Mouse (Mus musculus) embryonic facial prominence, embryonic 11.5 days (tissue): ENCODE data around the gene Adcyap1. TPM values are rescaled to one million over a fixed set of nuclear protein-coding genes. Genes with fewer than 3 reads are reported as not detected.

Experiments
- ATAC-seq: fragments of 200-750 bp; cut with Nextera tagmentation; replicated peaks from 2 replicates; pipeline ENCODE4 v1.8.0; 2017; ENCODE audit warnings: low read depth; ENCODE audit not compliant: insufficient number of reproducible peaks, low FRiP score, low TSS enrichment
- DNase-seq: peaks from one replicate; pipeline ENCODE4 v3.0.0-alpha.2; 2015; ENCODE audit warnings: low spot score
- H3K27ac ChIP-seq: fragments of 300-500 bp; sonication (generic); replicated peaks from 2 replicates; pipeline ENCODE4 v1.5.1; 2014; ENCODE audit warnings: mild to moderate bottlenecking, low read depth, low read length, control low read depth
- H3K27me3 ChIP-seq: fragments of 300-500 bp; sonication (generic); 2 replicates; pipeline ENCODE4 v1.6.1; 2014; ENCODE audit warnings: mild to moderate bottlenecking, low read length, moderate library complexity, mixed read lengths; ENCODE audit not compliant: control insufficient read depth, insufficient read depth
- H3K36me3 ChIP-seq: fragments of 300-500 bp; sonication (generic); replicated peaks from 2 replicates; pipeline ENCODE4 v1.6.1; 2014; ENCODE audit warnings: low read depth, mild to moderate bottlenecking, low read length, moderate library complexity, mixed read lengths; ENCODE audit not compliant: control insufficient read depth, insufficient read depth
- H3K4me1 ChIP-seq: fragments of 300-500 bp; sonication (generic); 2 replicates; pipeline ENCODE4 v1.6.1; 2014; ENCODE audit warnings: low read length, mixed read lengths; ENCODE audit not compliant: control insufficient read depth, insufficient read depth
- H3K4me2 ChIP-seq: fragments of 300-500 bp; sonication (generic); 2 replicates; pipeline ENCODE4 v1.6.1; 2014; ENCODE audit warnings: low read depth, mild to moderate bottlenecking, control low read depth, low read length, moderate library complexity
- H3K4me3 ChIP-seq: fragments of 300-500 bp; sonication (generic); 2 replicates; pipeline ENCODE4 v1.5.1; 2014; ENCODE audit warnings: low read depth, low read length, control low read depth
- H3K9ac ChIP-seq: fragments of 300-500 bp; sonication (generic); replicated peaks from 2 replicates; pipeline ENCODE4 v1.6.1; 2014; ENCODE audit warnings: mild to moderate bottlenecking, control low read depth, low read length
- H3K9me3 ChIP-seq: fragments of 300-500 bp; sonication (generic); replicated peaks from 2 replicates; pipeline ENCODE4 v1.6.1; 2016; ENCODE audit warnings: mild to moderate bottlenecking, low read length, inconsistent platforms, mixed read lengths; ENCODE audit not compliant: control insufficient read depth
- whole genome bisulfite sequencing: fragments of 180-500 bp; shearing (Covaris S2); extraction: QIAGEN DNeasy Blood & Tissue Kit; methylation state at CpG from one replicate; pipeline ENCODE4 v1.1.7; 2014; 5-methylcytosine and 5-hydroxymethylcytosine counted together
- polyA plus RNA-seq: library from polyadenylated mRNA; unstranded; fragments of >200 nt; fragmentation: Nextera tagmentation; extraction: Ambion mirVana; gene quantifications from 2 replicates; pipeline ENCODE4 v1.2.1, GENCODE M21; 2014

Gene Adcyap1
- polyA plus RNA-seq, result 3.1 and 3.9 TPM in 2 replicates

DNA sequence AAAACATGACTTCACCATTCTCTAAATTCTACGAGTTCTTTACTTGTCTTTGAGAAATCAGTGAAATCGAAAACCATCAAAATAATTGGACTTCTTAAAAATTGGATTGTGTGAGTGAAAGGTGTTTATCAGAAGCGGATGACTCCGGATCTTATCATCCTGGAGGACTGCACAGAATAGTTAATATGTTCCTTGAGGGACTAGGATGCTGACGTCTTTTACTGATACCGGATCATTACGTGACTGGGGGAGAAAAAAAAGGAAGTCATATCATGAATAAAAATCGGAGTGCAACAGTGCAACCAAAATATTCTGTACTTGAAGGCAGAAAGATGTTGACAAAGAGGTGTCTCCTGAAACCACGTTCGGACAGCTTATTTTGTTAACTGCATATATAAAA lies at the start of gene Adcyap1:
TSS of gene Adcyap1 (plus strand) at position 301 of the 400 bp plus-strand sequence.
- 0 out of 2 replicates have a peak within 1 kb of the TSS, but pooled peaks have one; percentile 4 for H3K4me3 ChIP-seq
- DNase-seq (no peak), ATAC-seq (no peak)
- H3K9ac ChIP-seq, result no peak within 1 kb of the TSS
- H3K27me3 ChIP-seq, result peaks cover 34% of the 10 kb centered on the region
- H3K4me1 ChIP-seq, result peaks cover 2% of the 10 kb centered on the region
- H3K9me3 ChIP-seq, result no peaks in the 10 kb centered on the region
- 28% methylated on average over 10 of the region's 10 CpGs for whole genome bisulfite sequencing
- no peak within 1 kb of the TSS for H3K4me2 ChIP-seq
- H3K36me3 ChIP-seq, result no peaks in the 10 kb centered on the region
- no peak within 1 kb of the TSS for H3K27ac ChIP-seq

DNA sequence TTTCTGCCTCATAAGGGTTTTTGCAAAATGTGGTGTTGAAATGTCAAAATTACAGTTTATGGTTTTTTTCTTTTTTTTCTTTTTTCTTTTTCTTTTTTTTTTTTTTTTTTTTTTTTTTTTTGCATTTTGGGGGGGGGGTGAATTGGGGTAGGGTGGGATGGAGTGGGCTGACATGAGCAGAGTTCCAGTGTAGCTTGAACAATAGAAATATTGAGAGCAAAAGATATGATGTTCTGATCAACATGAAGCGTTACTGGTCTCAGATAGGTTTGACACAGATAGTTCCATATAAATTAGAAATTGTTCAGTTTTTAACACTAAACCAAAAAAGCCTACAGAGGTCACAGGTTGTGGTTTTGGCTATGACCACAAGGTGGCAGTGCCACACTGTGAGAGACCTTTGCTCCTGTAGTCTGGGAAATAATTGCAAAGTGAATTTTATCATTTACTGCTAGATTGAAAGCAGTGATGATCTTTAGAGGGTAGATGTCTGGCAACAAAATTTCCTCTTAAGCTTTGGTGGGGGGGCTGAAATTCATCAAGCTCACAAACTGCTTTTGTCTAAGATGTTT lies 40.5 kb upstream of the Adcyap1 start:
- H3K9me3 ChIP-seq, result no peaks in the 10 kb centered on the region
- DNase-seq (peak; percentile 84), ATAC-seq (no peak)
- H3K27me3 ChIP-seq, result no peaks in the 10 kb centered on the region
- no peak overlapping the region for H3K9ac ChIP-seq
- no peak overlapping the region for H3K27ac ChIP-seq
- no peaks in the 10 kb centered on the region for H3K36me3 ChIP-seq
- no peak overlapping the region for H3K4me2 ChIP-seq
- no peaks in the 10 kb centered on the region for H3K4me1 ChIP-seq
- 35% methylated on average over 1 of the region's 1 CpGs for WGBS
- H3K4me3 ChIP-seq, result no peak overlapping the region

DNA sequence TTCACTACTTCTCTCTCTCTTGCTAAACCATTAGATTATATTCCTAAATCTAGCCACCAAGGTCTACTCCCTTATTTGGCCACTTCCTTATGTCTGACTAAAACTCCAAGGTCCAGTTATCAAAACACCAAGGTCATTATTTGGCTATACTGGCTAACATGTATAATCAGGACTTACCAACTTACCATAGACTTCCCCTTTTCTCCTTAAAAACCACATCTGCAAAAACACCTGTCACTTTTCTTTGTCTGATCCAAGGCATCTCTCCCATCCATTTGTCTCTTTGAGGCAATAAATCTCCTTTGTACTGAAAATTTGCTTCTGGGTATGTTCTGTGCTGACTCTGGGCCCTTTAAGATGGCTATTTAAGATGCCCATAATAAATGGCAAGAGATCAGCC lies 29.2 kb upstream of the Adcyap1 start:
- Histone ChIP-seq H3K4me2 (no peak overlapping the region), H3K9ac (no peak overlapping the region), H3K27ac (no peak overlapping the region), H3K4me1 (no peaks in the 10 kb centered on the region), H3K9me3 (no peaks in the 10 kb centered on the region), H3K27me3 (no peaks in the 10 kb centered on the region), H3K36me3 (no peaks in the 10 kb centered on the region), H3K4me3 (no peak overlapping the region)
- ATAC-seq, result no peak
- no peak for DNase-seq

DNA sequence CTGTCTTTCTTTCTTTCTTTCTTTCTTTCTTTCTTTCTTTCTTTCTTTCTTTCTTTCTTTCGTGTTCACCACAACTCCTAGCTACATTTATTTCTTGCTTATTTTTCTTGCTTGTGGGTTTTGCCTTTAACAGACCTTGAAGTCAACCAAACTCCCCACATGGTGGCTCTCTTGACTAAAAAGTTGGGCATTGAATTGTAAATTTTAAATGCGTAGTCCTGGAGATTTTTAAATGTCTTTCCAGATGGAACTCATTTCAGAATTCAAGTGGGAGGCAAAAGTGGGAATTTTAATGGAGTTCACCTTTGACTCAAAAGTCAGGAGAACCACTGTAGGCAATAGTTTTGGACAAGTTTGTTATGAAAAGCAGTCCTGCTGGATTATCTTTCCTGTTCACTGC lies 2.0 kb upstream of the Adcyap1 start:
- Histone ChIP-seq H3K27ac (no peak overlapping the region), H3K4me2 (no peak overlapping the region), H3K36me3 (no peaks in the 10 kb centered on the region), H3K4me1 (no peaks in the 10 kb centered on the region; the same call in 1 of the 2 replicates), H3K27me3 (peaks cover 25% of the 10 kb centered on the region), H3K9ac (no peak overlapping the region), H3K4me3 (no peak overlapping the region), H3K9me3 (no peaks in the 10 kb centered on the region)
- DNase-seq, result peak; percentile 72
- WGBS, result 23% methylated on average over 2 of the region's 2 CpGs
- no peak for ATAC-seq

DNA sequence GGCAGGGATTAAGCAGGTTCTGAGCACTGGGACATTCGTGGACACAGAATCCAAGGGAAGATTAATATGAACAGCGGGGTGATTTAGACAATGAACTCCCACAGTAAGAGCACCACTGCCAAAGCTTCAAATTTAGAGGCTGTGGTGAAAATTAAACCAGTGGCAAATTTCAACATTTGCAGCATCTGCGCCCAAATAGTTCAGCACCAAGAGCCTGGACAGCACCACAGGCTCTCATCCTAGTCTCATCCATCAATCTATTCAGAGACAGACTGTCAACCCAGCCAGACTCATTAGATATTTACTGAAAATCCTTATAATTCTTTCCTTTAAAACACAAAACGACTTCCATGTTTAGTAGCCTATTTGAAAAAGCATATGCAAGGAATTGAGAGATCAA lies 604 bp upstream of the Adcyap1 start:
- Histone ChIP-seq H3K9ac (no peak overlapping the region), H3K36me3 (no peaks in the 10 kb centered on the region), H3K4me3 (no peak overlapping the region), H3K27me3 (peaks cover 33% of the 10 kb centered on the region), H3K4me1 (peaks cover 2% of the 10 kb centered on the region), H3K27ac (no peak overlapping the region), H3K4me2 (no peak overlapping the region), H3K9me3 (no peaks in the 10 kb centered on the region)
- ATAC-seq (no peak), DNase-seq (peak; percentile 62)
- 11% methylated on average over 4 of the region's 4 CpGs for WGBS

DNA sequence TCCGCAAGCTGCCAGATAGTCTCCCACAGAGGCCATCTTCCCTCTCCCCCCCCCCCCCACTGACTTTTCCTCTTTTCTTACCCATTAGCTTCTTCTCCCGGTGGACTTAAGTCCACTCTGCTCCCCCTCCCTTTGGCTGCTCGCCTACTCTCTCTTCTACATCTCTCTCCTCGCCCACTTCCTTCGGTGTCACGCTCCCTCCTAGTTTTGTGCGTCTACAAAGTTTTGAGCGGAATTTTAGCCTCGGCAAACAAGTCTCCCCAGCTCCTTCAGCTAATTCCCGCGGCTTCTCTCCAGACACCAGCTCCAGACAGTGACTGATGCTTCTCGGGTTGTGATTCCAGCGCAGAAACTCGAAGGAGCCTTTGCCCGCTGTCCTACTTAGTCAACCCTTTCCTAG lies 401 bp downstream of the Adcyap1 start:
- H3K9ac ChIP-seq, result no peak overlapping the region
- H3K9me3 ChIP-seq, result no peaks in the 10 kb centered on the region
- 0 out of 2 replicates have a peak overlapping the region, but pooled peaks have one; percentile 4 for H3K4me3 ChIP-seq
- H3K36me3 ChIP-seq, result no peaks in the 10 kb centered on the region
- WGBS, result under 1% methylated on average over 14 of the region's 15 CpGs
- no peak for DNase-seq
- H3K27me3 ChIP-seq, result peaks cover 36% of the 10 kb centered on the region
- peaks cover 2% of the 10 kb centered on the region for H3K4me1 ChIP-seq
- no peak overlapping the region for H3K27ac ChIP-seq
- H3K4me2 ChIP-seq, result no peak overlapping the region
- ATAC-seq, result no peak

DNA sequence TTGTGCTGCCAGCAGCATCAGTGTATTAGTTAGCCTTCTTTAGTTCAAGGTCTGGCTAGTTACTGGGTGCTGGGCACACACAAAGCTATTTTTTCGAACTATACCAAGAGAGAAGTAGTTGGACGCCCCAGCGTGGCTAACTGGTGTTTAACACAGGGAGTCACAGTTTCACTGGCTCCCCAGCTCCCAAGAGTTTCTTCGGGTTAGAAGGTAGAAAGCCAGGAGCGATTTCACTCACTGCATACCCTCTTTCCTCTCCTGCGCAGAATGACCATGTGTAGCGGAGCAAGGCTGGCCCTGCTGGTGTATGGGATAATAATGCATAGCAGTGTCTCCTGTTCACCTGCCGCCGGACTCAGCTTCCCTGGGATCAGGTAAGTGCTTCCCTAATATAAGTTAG lies 930 bp downstream of the Adcyap1 start:
- 1% methylated on average over 9 of the region's 9 CpGs for WGBS
- Histone ChIP-seq H3K4me1 (peaks cover 2% of the 10 kb centered on the region), H3K9ac (no peak overlapping the region), H3K9me3 (no peaks in the 10 kb centered on the region), H3K36me3 (no peaks in the 10 kb centered on the region), H3K4me3 (no peak overlapping the region), H3K4me2 (no peak overlapping the region), H3K27me3 (peaks cover 41% of the 10 kb centered on the region), H3K27ac (no peak overlapping the region)
- ATAC-seq (no peak), DNase-seq (no peak)

DNA sequence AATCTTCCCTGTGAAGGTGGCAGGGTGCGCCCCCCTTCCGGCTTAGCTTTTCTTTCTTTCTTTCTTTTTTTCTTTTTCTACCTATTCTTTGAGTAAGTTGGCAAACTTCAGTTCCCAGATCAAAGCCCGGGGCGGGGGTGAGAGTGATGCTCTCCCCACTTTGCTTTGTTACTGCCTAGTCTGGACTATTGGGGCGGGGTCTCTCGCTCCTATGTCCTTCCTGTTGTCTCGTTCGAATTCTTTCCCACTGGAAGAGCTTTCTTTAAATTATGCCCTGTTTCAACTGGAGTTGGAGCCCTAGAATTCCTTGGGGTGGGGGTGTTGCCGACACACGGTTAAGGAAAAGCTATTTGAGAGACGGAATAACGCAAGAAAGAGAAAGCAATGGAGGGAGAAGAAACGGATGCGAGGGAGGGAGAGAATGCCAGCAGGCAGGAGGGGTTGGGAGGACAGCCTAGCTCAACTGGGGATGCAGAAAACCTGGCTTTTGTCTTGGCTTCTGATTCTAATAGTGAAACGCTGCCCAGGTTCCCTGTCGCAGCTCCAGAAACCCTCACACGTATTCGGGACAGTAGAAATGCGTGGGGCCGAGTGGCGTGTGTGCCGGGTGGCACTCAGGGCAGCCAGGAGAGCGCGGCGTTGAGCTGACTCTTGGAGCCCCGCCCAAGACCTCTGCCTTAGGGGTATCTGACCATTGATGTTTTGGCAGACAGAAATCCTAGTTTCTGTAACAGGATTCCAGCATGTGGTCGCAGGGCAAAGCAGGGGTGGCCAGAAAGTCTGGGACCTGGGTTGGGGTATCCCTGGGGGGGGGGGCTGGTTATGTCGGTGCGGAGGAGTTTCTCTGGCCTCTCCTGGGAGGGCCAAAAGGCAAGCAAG lies 1.8 kb downstream of the Adcyap1 start:
- ATAC-seq, result no peak
- H3K27me3 ChIP-seq, result peaks cover 43% of the 10 kb centered on the region
- peak overlapping the region; percentile 32 for H3K4me2 ChIP-seq
- DNase-seq, result no peak
- H3K9me3 ChIP-seq, result no peaks in the 10 kb centered on the region
- peaks cover 2% of the 10 kb centered on the region for H3K4me1 ChIP-seq
- peak overlapping the region; percentile 22 for H3K4me3 ChIP-seq
- H3K36me3 ChIP-seq, result no peaks in the 10 kb centered on the region
- no peak overlapping the region for H3K9ac ChIP-seq
- no peak overlapping the region for H3K27ac ChIP-seq
- 1% methylated on average over 29 of the region's 29 CpGs for WGBS
